Mouse (Mus musculus) testis, postnatal 10 days (tissue): ENCODE results near the gene Lrrk1.
A peak's percentile ranks its signal among the peaks of the same experiment; 100 is the strongest.

ENCODE experiments used
- DNase-seq: peaks from one replicate; pipeline ENCODE4 v3.0.0; 2021; ENCODE audit warnings: low spot score

The Lrrk1 gene

GRCm38 (mm10) chr7:66250030-66250429, 138.1 kb downstream of the Lrrk1 start:
- DNase-seq = peak; percentile 83

GRCm38 (mm10) chr7:66249426-66249825, 138.7 kb downstream of the Lrrk1 start:
- DNase-seq = peak; percentile 8

- DNase-seq = no peak
These were observed 139.1 kb downstream of the Lrrk1 start for GRCm38 (mm10) chr7:66249020-66249419.

- DNase-seq = peak; percentile 33
These were observed 139.9 kb downstream of the Lrrk1 start for GRCm38 (mm10) chr7:66248270-66248669.

GRCm38 (mm10) chr7:66247274-66248021, 140.7 kb downstream of the Lrrk1 start:
- peak; percentile 57 for DNase-seq

- DNase-seq = peak; percentile 23
These were observed 141.4 kb downstream of the Lrrk1 start for GRCm38 (mm10) chr7:66246716-66247235.

GRCm38 (mm10) chr7:66245646-66246045, 142.5 kb downstream of the Lrrk1 start:
- peak; percentile 35 for DNase-seq

- peak; percentile 35 for DNase-seq
These were observed 144.3 kb downstream of the Lrrk1 start for GRCm38 (mm10) chr7:66243766-66244325.

- peak; percentile 34 for DNase-seq
These were observed 146.2 kb downstream of the Lrrk1 start for GRCm38 (mm10) chr7:66241855-66242412.

GRCm38 (mm10) chr7:66238157-66238556, 150.0 kb downstream of the Lrrk1 start:
- peak; percentile 4 for DNase-seq

- peak; percentile 19 for DNase-seq
These were observed 154.1 kb downstream of the Lrrk1 start for GRCm38 (mm10) chr7:66233947-66234516.

GRCm38 (mm10) chr7:66233141-66233946, 154.8 kb downstream of the Lrrk1 start:
- peak; percentile 30 for DNase-seq

GRCm38 (mm10) chr7:66231861-66232260, 156.3 kb downstream of the Lrrk1 start:
- peak; percentile 32 for DNase-seq

- peak; percentile 43 for DNase-seq
These were observed 157.3 kb downstream of the Lrrk1 start for GRCm38 (mm10) chr7:66230638-66231550.

- peak; percentile 33 for DNase-seq
These were observed 157.9 kb downstream of the Lrrk1 start for GRCm38 (mm10) chr7:66230246-66230637.

- DNase-seq = peak; percentile 25
These were observed 158.7 kb downstream of the Lrrk1 start for GRCm38 (mm10) chr7:66229433-66229832.

- DNase-seq = no peak
These were observed 159.6 kb downstream of the Lrrk1 start for GRCm38 (mm10) chr7:66228610-66228920.

- no peak for DNase-seq
These were observed 160.1 kb downstream of the Lrrk1 start for GRCm38 (mm10) chr7:66227814-66228609.

GRCm38 (mm10) chr7:66225881-66226280, 162.3 kb downstream of the Lrrk1 start:
- DNase-seq = no peak

- no peak for DNase-seq
These were observed 163.6 kb downstream of the Lrrk1 start for GRCm38 (mm10) chr7:66224541-66224940.
